Mouse (Mus musculus) A20 (cell line): ENCODE data around the gene Hbb-bh1.
A peak's percentile ranks its signal among the peaks of the same experiment; 100 is the strongest.
"Not testable (repeated sequence)": the region's sequence is repeated elsewhere in the genome, so short reads cannot be mapped to it uniquely, and the experiment has no call there.

Experiments
- DNase-seq: peaks from one replicate; pipeline ENCODE4 v3.0.0-alpha.2; 2011; ENCODE audit warnings: low read depth, low spot score

Gene Hbb-bh1

GRCm38 (mm10) chr7:103843034-103843433, at the start of gene Hbb-bh1:
TSS of gene Hbb-bh1 (minus strand) at chr7:103843164.
- DNase-seq = no peak

- DNase-seq = no peak
Observed at GRCm38 (mm10) chr7:103886152-103886551, 43.2 kb upstream of the Hbb-bh1 start, which contains the start of gene Olfr66. TSS of gene Olfr66 (minus strand) at chr7:103886252.

GRCm38 (mm10) chr7:103877093-103877492, 34.1 kb upstream of the Hbb-bh1 start:
- DNase-seq = no peak

- peak; percentile 29 for DNase-seq
Observed at GRCm38 (mm10) chr7:103874451-103874850, 31.5 kb upstream of the Hbb-bh1 start.

DNA sequence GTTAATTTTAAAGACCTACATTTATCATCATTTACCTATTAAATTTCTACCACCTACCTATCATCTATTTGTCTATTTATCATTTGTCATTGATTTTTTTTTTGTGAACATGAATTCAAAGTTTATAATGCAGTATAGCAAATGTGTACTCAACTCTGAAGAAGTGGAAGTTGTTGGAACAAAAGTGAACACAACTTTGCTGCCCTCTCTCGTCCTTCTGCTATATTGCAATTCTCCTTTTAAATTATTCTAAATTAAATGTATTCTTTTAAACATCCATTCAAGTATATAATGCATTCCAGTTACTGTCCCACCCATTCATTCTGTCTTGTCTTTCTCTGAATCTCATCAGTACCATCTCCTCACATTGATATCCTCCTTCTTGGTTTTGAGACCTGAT, 30.1 kb upstream of the Hbb-bh1 start:
- DNase-seq = peak; percentile 60

GRCm38 (mm10) chr7:103870667-103871066, 27.7 kb upstream of the Hbb-bh1 start:
- no peak for DNase-seq

DNA sequence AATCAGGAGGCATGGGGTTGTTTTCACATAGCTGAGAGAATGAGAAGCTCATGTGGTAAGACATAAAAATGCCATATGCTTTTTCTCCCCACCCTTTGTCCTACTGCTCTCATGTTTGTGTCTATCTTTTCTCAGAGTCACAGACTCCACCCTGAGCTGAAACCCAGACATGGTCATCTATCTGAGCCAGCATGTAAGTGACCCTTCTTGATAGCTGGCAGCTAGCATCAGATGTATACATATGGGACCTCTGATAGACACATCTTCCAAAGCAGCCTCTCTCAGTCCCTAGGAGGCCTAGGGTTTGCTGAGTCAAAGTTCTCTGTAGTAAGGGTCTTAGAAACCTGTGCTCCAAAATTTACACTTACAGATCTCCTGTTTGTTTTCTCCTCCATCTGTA, 22.8 kb upstream of the Hbb-bh1 start:
- DNase-seq = no peak

DNA sequence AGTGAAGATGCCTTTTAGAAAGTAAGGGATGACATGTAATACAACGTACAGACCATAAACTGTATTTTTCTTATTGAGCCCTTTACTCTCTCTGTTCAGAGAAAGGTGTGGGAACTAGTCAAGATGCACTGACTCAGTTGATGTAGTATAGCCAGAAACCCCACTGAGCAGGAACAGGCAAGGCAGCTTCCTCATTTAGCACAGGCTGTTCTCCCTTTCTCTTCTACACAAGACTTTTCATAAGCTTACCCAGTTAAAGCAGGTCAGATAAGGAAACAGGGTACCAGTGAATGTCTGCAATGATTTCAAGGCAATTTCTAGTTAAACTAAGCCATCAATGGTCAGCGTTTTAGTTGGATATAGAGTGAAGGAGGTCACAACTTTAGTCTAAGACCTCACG, 18.6 kb upstream of the Hbb-bh1 start:
- peak; percentile 70 for DNase-seq

DNA sequence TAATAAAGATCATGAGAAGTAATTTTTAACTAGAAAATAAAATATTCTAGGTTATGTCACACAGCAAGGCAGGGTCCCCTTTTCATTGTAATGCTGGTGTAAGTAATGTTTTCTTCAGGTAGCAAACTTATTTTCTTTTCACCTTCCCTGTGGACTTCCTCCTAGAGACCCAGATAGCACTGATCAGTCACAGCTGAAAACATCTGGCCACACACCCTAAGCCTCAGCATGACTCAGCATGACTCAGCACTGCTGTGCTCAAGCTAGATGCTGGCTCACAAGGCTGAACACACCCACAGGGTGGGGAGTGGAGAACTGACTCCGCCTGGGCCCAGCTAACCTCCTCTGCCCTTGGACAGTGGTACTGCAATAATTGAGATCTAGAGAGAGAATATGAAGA, 17.9 kb upstream of the Hbb-bh1 start:
- peak; percentile 93 for DNase-seq

DNA sequence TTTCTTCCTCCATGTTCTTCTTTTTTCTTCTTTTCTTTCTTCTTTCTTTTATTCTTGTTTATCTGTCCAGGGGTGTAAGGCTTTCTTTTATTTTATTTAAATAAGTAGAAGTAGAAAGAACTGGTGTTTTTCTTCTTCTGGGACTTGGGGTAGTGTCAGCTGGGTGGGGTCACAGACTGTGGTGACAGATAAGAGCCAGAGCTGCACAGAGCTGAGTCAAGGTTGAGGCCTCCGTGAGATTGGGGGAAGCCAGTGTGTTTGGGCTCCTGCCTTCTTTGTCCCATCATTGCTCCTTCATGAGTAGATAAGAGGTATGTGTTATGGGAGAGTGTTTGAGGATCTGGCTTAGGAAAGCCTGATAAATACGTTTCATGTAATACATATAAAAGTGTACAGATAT, 16.1 kb upstream of the Hbb-bh1 start:
- no peak for DNase-seq

DNA sequence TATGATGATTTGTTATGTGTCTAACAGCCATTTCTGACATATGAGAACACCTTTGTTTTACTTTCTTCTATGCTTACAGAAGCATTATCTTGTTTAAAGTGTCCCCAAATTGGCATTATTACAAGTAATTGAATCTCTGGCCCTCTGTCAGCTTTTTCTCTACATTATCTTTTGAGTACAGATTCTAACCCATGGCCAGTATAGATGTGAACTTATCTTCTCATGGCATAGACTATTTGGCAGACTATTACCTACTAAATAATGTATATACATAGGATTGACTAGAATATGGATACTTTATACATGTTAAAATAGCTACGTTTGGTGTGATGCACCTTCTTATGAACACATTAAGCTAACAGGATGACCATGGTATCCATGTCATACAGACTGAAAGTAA, 11.7 kb upstream of the Hbb-bh1 start:
- DNase-seq = no peak

DNA sequence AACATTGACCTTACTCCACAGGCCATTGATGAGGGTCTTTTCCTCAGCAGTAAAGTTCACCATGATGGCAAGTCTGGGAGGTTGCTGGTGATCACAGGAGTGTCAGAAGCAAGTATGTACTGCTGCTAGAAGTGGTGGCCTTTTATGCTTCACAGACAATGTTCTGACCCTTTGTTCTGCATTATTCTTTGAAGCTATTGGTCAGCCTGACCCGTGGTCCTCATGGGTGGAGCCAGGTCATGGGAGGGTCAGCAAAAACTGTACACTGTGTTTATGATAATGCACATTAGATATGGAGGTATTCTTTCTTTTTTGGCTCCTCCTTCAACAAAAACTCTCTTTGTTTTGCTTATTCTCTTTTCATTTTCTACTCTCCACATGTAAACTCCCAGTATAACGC, 10.1 kb upstream of the Hbb-bh1 start, which contains the start of gene Hbb-y:
Gene Hbb-y (minus strand): TSS at position 127 of the 400 bp plus-strand sequence.
- DNase-seq = no peak

- DNase-seq = no peak
Observed at GRCm38 (mm10) chr7:103844525-103845325, 1.8 kb upstream of the Hbb-bh1 start.

DNA sequence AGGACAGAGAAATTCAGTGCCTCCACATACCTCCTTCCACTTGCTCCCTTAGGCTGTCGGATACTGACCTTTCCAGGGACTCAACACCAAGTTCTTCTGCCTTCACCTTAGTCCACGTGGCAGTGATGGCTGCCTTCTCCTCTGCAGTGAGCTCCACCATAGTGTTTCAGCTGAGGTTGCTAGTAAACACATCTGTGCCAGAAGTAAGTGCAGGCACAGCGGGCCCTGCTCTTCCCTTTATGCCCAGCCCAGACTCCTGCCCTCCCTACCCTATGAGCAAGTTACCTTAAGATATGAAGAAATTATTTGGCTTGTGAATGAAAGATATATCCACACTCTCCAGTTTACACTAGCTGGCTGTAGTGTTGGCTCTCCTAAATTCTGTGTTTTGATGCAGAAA, 2.7 kb downstream of the Hbb-bh1 start, which contains the start of gene Hbb-bh2:
Gene Hbb-bh2 (minus strand): TSS at position 253 of the 400 bp plus-strand sequence.
- no peak for DNase-seq

DNA sequence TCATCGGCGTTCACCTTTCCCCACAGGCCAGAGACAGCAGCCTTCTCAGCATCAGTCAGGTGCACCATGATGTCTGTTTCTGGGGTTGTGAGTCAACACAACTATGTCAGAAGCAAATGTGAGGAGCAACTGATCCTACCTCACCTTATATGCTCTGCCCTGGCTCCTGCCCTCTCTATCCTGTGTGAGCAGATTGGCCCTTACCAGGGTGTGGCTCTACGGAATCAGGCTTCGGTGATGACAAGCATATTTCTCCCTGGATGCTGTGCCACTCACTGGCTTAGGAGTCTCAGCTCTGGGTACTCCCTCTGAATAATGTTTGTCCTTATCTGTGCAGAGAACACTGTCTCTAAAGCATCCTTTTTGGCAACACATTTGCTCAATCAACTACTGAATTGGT, 15.2 kb downstream of the Hbb-bh1 start, which contains the start of gene Hbb-bs:
Gene Hbb-bs (minus strand): TSS at position 289 of the 400 bp plus-strand sequence.
- DNase-seq = no peak

DNA sequence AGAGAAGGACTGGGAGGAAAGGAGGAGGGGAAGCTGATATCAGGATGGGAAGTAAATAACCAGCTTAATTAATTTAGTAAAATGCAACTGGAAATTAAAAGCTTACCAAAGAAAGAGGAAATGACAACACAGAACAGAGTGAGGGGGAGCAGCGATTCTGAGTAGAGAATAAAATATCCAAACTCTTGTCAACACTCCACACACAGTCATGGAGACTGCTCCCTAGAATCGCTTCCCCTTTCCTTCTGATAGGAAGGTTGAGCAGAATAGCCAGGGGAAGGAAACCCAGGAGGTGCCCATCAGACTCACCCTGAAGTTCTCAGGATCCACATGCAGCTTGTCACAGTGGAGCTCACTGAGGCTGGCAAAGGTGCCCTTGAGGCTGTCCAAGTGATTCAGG, 15.8 kb downstream of the Hbb-bh1 start:
- not testable (repeated sequence) for DNase-seq

GRCm38 (mm10) chr7:103826255-103826887, 16.6 kb downstream of the Hbb-bh1 start:
- no peak for DNase-seq

DNA sequence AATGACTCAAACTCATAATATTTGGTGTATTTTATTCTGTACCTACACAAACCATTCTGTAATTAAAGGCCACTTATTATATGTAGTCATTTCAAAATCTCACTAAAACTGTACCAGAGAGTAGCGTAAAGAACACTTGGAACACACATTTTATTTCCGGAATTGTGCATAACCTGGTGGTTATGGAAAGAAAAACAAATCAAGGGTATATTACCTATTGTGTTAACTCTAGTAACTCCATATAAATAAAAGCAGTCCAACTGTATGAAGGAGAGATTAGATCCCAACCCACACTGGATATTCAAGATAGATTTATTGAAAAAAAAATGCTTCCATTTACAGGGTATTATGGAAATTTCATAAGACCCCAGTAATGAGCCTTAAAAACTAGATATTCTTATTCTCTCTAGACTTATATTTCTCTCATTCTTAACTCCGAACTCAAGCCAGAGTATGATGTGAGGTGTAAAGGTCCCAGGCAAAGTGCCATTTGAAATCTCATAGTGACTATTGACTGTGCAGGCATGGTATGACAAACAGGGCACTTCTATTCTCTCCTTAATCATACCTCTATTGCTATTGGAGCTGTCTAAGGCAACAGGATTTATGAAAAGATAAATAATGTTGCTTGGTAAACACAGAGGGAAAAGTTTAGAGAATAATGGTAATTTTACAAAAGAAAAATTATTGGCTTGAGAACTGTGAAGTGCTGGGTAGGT, 17.3 kb downstream of the Hbb-bh1 start:
- DNase-seq = no peak

DNA sequence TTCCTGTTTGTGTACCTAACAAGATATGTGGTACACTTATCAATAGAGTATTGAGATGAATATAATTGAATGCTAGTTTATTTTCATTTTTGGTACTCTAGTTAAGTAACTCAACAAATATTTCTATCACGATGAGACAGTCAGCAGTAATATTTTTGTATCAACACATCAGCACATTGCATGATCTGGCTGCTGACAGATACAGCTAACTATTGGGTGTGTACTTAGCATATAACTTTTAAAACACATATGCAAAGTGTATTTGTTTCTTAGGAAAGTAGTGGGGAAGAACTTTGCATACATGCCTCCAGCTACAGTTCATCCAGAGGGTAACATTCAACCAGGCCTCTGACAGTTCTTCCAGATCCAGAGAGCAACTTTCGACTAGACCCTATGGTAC, 18.4 kb downstream of the Hbb-bh1 start:
- DNase-seq = no peak

- peak; percentile 37 for DNase-seq
Observed at GRCm38 (mm10) chr7:103815085-103815484, 27.9 kb downstream of the Hbb-bh1 start.

GRCm38 (mm10) chr7:103813766-103814165, 29.2 kb downstream of the Hbb-bh1 start, which contains the start of gene Hbb-bt:
TSS of gene Hbb-bt (minus strand) at chr7:103813996.
- DNase-seq = peak; percentile 49

GRCm38 (mm10) chr7:103813152-103813551, 29.8 kb downstream of the Hbb-bh1 start:
- not testable (repeated sequence) for DNase-seq
